Mouse (Mus musculus) left cerebral cortex, adult 11 months (tissue): ENCODE results near the gene Tll2.

ENCODE experiments used
- DNase-seq: peaks from one replicate; pipeline ENCODE4 v3.0.0; 2022; ENCODE audit warnings: low spot score

Gene Tll2

DNA sequence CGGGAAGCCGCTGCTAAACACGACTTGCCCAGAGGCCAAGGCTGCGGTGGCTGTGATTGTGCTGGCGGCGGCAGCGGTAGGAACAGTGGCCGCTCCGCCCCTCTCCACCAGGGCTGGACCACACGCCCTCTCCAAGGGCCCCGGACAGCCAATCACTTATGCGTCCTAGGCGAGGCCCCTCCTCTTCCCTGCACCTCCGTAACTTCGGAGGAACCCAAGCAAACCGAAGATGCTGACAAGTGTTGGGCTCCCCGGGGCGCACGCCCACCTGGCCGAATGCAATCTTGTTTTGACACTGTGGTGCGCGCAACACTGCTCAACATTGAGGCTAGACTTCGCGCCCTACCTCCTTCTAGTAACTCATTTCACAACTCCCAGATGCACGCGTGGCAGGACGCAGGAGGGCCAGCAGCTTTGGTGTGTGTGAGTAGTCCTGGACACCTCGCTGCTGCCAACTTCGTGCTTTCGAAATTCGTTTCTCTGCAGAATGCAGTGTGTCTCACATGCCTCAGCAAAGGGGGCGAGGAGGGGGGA lies at the start of gene Tll2:
Tll2 (minus strand) TSS at position 25 of the 534 bp plus-strand sequence.
- DNase-seq = no peak

- no peak for DNase-seq
Measured at GRCm38 (mm10) chr19:41254584-41254983, 47.9 kb upstream of the Tll2 start.

DNA sequence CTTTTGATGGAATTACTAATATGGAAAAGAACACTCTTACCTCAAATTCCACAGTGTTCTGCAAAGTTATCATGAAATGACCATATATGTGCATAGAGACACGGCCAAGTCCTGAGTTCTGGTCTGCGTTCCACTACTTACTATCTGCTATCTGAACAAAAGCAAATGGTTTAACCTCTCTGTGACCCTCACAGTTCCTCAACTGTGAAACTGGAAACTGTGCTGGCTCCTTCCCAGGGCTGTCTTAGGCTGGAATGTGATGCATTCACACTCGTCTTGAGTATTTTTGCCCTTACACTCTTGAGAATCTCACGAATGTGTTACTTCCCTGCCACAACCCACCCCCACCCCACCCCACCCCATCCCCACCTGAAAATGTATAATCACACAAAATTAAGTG lies 42.3 kb upstream of the Tll2 start:
- no peak for DNase-seq

DNA sequence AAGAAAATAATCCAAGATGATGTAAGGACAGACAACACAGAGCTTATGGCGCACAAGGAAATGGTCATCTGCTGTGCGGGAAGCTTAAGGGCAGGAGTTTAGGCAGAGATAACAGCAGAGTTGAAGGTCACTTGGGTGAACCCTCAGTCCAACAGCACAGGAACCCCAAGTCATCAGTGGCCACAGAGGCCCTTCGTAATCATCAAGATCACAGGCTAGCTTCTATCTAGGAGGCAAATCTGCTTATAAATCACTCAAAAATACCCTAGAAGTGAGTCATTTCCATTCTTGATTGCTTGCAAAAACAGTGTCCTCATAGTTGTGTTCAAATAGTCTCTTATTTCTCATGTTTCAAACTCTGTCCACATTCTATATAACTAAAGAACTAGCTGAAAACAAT lies 41.6 kb upstream of the Tll2 start:
- no peak for DNase-seq

DNA sequence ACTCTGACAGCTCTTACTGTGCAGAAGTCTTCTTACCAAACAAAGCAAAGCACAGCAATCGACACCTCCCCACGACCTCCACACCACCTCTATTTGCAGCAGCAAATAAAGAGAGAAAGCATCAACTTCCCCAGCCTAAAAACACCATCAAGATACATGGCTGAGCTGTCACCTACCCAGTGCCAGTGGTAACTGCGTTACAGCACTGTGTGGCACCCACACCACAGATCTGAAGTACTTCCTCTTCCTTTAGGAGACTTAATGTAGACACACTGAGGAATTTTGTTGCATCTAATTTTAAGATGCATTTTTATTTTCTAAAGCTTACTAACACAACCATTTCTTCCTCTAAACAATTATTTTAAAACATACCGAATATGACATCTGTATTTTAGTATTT lies 39.6 kb upstream of the Tll2 start:
- DNase-seq = no peak

DNA sequence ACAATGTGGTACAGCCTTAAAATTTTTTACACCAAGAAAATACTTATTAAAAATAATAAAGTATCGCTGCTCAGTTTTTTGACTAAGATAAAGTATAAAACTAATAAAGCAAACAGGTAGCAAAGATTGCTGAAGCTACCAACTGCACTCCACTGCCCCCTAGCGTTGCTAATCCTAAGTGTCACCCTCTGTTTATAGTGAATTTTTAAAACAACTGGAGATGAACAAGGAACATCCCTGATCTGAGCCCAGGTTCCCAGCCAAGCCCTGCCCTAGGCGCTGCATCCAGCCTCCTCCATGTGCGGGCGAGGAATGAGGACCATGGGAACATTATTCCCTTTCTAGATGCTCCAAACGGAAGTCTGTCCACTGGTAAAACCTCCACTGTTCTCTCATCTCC lies 37.9 kb upstream of the Tll2 start:
- no peak for DNase-seq

GRCm38 (mm10) chr19:41241997-41242396 lies 35.4 kb upstream of the Tll2 start:
- no peak for DNase-seq

GRCm38 (mm10) chr19:41233698-41234097 lies 27.1 kb upstream of the Tll2 start:
- no peak for DNase-seq

DNA sequence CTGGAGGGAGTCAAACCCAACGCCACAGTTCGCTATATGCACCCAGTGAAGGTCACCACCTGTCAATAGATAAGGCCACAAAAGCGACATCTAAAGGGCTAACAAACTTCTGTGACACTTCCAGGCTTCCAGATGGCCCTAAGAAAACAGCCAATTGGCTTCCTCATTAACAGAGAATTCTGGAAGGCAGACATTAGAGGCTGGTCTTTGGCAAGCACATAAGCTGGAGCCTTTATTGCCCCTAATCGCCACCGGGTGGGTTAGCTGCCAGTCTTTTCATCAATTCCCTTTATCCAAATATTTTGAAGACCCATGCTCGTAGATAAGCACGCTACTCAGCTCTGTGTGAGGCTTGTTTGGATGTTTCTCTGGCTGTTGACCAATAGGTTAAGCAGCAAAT lies 1.7 kb upstream of the Tll2 start:
- DNase-seq = no peak

- no peak for DNase-seq
Measured at GRCm38 (mm10) chr19:41206041-41206810, 409 bp downstream of the Tll2 start.

GRCm38 (mm10) chr19:41204159-41205081 lies 2.2 kb downstream of the Tll2 start:
- DNase-seq = no peak

DNA sequence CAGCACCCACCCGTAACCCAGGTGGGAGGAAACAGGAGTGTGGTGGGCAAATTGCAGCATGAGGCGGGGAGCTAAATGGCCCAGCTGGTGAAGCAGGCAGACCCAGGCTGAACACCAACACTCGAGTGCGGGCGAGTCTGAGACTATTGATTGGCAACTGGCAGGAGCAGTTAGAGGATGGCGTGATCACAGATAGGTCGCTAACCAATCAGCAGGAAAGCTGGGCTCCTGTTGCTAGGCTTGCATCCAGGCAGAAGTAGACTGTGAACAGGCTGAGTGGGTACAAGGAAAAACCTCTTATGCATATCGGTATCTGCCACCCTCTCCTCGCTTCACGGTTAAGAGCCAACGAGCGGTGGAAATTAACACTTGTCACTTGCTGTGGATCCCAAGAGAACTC lies 9.0 kb downstream of the Tll2 start:
- DNase-seq = peak; percentile 37

- no peak for DNase-seq
Measured at GRCm38 (mm10) chr19:41193379-41193778, 13.3 kb downstream of the Tll2 start.

DNA sequence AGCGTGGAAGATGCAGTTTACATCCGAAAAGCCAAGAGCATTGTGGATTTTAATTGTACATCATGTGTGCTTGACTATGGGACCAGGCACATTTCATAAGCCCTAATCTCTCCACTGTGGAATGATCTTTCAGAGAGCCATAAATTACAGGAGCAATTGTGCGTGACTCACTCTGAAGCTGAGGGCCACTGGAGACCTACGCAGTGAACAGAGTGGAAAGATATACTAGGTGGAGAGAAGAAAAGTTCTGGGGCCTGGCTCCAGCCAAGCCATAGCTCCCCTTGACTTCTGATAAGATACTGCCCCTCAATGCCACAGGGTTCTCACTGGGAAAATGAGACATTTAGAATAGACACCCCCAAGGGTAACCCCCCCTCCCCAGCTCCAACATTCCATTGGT lies 13.7 kb downstream of the Tll2 start:
- DNase-seq = no peak

DNA sequence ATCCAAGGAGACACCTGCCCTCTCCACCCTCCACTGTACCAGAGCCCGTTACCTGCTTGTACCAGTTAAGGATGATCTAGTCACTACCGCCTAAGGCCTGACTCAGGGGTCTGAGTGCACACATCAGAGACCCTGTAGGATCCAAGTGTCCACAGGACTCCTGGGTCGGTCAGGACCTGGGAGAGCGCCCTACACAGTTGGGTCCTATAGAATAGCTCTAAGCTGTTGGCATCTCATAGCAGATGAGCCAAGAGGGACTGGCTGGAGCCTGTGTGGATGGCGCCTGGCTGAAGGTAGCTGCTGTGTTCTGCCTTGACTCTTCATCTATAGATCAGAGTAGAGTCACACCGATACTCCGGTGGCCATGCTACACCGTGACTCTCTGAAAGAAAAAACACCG lies 14.9 kb downstream of the Tll2 start:
- no peak for DNase-seq

DNA sequence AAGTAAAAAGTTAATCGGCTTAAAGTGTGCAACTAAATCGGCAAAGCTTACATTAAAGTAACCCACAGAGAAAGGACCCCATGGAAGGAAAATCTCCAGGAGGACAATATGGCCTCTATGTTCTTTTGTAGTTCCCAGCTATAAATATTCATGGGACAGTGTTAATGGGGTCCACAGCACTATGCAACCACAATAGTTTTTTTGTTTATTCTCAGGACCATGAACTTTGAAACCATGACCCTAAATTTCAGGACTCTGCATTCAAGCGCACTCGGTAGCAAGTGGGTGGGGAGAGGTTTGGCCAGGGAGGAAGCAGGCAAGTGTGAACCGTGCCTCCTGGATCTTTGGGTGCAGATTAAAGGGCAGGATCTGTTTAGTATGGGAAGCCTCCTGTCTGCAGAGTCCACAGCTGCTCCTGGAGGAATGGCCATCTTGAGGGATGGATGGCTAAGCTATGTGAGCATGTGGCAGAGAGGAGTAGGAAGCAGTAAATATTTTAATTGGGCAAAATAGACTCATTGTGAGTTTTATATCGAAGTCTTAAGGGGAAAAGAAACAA lies 15.7 kb downstream of the Tll2 start:
- DNase-seq = no peak

DNA sequence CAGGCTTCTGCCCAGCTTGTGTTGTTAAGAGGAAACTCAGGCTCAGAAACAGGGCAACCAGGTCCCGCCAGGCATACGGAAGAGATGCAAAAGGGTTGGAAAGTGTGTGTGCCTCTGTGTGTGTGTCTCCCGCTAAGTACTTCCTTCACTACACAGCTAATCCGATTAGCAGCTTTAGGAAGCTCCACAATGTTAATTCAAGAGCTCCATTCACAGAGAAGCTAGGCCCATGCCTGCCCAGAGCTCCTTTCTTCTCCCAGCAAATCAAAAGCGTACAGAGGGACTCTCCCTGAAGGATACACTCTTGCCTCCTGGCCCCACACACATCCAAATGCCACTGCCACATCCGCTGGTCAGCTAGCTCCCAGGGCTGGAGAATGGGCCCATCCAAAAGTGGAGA lies 29.3 kb downstream of the Tll2 start:
- no peak for DNase-seq

DNA sequence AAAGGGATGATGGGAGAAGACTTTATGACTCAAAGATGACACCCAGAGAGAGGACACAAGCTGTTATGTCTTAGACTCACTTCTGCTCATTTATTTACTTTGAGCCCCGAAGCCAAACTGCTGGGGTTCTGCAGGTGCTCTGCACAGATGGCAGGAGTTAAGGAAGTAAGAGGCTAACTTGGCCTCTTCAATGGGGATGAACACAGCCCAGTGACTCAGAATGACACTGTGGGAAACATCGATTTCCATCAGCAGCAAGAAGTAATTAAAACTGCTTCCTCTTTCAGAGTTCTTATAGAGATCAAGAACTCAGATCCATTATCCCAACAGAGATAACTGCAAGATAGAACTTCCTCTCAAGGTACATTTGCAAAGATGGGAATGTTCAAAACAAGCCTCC lies 29.8 kb downstream of the Tll2 start:
- DNase-seq = no peak

DNA sequence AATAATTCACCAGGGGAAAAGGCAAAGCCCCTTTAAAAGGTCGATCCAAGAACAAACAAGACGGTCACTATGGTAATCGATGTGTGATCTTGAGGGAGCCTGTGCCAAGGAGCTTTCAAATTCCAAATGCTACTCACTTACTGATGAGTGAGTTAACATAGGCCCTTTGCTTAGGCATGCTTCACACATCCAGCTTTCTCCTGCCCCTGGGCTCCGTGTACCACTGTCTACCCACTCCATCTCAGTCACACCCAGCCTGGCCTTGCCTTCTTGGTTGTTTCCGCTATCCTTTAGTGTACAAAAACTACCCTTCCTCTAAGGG lies 40.8 kb downstream of the Tll2 start:
- DNase-seq = no peak

DNA sequence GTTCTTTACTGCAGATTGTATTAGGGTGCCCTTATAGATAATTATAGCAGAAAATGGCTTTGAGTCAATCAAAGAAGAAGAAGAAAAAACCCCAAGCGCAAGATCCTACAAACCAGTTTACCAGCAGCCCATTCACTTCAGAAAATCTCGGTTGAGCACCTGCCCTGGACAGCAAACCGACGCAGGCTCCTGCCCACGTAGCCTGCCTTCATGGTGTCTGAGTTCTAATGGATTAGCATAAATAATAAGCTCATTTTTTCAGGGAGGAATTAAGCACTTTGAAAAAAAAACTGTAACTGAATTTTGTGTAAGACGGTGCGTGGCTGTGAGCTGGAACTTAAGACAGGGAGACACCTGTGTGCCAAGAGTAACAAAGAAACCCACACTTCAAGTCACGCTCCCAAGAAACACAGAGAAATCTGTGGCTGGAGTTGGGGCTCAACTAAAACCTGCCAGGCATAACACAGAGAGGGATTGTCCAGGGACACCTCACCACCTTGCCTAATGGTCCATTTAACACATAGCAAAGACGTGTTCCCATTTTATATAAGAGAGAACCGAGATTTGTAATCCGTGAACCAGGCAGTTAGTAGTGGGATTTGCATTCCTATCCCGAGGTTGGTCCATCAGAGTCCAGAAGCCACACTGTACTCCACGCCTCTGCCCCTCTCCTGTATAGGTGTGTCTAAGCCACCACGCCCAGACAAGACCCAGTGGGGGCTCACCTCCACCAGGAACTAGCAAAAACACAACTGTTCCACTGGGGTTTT lies 41.3 kb downstream of the Tll2 start:
- no peak for DNase-seq

GRCm38 (mm10) chr19:41164447-41165095 lies 42.1 kb downstream of the Tll2 start:
- DNase-seq = no peak

DNA sequence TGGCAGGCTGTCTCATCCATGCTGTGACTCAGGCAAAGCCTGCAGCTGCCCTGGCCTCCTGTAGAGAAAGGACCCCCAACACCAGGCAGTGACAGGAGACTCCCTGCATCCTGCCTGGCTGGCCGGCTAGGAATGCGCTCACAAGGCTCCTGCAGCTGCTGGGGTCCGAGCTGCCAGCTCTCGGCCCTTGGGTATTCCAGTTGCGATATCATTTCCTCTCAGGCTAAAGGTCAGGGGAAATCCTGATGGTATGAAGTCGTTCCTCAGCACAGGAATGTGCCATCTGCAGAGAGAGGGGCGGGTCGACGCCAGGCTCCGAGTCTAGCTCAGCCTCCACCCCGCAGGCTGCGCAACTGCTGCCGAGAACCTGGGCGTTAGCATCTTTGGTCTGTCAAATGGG lies 46.2 kb downstream of the Tll2 start:
- no peak for DNase-seq
